Mouse (Mus musculus) lung, adult 2 months (tissue): ENCODE measurements around the gene Trpm5.

Experiments
- CTCF ChIP-seq: fragments of 200-500 bp; IDR thresholded peaks from 2 replicates; pipeline ENCODE4 v1.5.1; 2011; ENCODE audit warnings: mild to moderate bottlenecking, low read length, control low read depth; ENCODE audit not compliant: insufficient read depth
- POLR2A ChIP-seq: fragments of 200-500 bp; IDR thresholded peaks from 2 replicates; pipeline ENCODE4 v1.6.1; 2011; ENCODE audit warnings: low read depth, mild to moderate bottlenecking, control low read depth, low read length, borderline replicate concordance; ENCODE audit errors: extremely low read depth

GRCm38 (mm10) chr7:143042089-143042488, 52.4 kb downstream of the Trpm5 start:
- TF ChIP-seq CTCF, result no peak
- no peak for TF ChIP-seq POLR2A
